Mouse (Mus musculus) urinary bladder, postnatal 36 days (tissue): Measurements from ENCODE around the gene Smyd2.

ENCODE experiments used
- DNase-seq, 2 experiments: peaks; one replicate each; pipeline ENCODE4 v3.0.0; 2022; ENCODE audit warnings: low spot score in 2 of 2, mixed read lengths in 1 of 2

Smyd2 gene

DNA sequence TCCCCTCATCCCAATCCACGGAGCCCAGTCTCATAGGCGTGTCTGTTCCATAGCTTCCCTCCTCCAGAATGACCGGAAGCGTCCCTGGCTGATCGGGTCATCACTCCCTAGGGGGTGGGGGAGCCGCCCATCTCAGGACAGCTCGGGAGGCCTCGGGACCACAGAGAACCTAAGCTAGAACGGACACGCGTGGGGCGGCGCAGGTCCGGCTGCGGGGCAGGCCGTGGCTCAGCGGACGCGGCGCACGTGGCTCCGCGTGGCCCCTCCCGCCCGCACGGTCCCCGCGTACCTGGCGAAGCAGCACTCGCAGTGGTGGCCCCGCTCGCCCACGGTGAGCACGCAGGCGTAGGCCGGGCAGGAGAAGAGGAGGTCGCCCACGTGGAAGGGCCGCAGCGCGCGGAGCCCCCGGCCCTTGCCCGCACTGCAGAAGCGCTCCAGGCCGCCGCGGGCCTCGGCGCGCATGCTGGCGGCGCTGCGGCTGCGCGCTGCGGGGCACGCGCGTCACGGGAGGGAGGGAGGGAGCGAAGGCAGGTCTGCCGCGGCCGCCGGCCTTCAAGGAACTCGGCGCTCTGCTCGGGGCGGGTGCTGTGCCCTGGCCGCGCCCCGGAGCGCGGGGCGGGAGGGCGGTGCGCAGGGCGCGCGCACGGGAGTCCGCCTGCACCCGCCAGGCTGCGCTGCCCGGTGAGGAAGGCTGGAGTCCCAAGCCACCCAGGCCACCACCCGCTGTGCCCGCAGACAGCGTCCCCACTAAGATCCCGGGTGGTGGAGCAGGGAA lies at the start of gene Smyd2:
Gene Smyd2 (minus strand): TSS at position 546 of the 775 bp plus-strand sequence.
- DNase-seq = peak; percentile 60 to 76

- DNase-seq = no peak
These were observed 48.2 kb upstream of the Smyd2 start for GRCm38 (mm10) chr1:189970381-189970780.

- no peak for DNase-seq
These were observed 45.9 kb upstream of the Smyd2 start for GRCm38 (mm10) chr1:189968027-189968426.

- DNase-seq = no peak
These were observed 38.3 kb upstream of the Smyd2 start for GRCm38 (mm10) chr1:189960481-189960880.

GRCm38 (mm10) chr1:189959802-189960201 lies 37.6 kb upstream of the Smyd2 start:
- no peak for DNase-seq

DNA sequence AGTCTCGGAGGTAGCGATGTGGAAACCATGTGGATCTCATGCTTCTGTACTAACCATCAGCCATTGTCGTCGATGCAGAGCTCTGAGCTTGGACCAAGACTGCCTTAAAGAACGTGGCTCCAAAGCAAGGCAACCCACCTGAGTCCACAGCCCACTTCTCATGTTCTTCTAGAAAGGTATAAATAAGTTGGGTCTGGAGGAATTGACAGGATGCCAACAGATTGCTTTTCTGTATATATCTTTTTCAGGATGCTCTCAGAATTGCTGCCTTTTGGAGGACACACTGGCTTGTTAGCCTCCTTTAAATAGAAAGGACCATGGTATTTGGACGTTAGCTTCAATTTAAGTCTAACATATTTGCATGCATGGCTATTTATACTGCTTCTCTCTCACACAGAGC lies 29.7 kb upstream of the Smyd2 start:
- DNase-seq = no peak

- no peak for DNase-seq
These were observed 25.2 kb upstream of the Smyd2 start for GRCm38 (mm10) chr1:189947411-189947810.

DNA sequence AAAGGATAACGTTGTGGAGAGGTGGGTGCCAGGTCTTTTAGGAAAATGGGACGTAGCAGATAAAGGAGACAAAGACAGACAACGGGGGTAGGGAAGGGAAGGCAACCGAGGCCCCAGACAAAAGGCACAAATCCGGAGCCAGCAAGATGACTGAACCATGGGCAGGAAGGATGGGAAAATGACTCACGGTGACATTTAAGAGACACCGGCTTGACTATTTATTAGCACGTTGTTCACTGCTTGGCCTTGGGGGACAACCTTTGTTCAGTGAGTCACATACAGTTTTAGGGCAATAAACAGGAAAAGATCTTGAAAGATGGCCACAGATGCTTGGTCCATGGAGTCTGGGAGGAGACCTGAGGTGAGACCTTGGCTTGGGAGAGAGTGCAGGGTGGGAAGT lies 24.0 kb upstream of the Smyd2 start:
- DNase-seq = no peak

DNA sequence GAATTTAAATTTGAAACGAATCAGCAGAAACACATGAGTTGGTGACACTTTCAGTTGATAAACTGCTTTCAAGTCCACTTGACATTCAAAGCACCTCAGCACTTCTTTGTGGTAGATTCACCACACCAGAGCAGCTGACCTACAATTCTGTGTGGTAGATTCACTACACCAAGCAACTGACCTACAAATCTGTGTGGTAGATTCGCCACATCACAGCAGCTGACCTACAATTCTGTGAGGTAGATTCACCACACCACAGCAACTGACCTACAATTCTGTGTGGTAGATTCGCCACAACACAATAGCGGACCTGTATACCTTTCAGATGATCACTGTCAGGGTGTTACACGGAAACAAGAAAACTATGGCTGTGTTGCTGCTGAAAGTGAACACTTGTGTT lies 19.6 kb upstream of the Smyd2 start:
- DNase-seq = no peak

DNA sequence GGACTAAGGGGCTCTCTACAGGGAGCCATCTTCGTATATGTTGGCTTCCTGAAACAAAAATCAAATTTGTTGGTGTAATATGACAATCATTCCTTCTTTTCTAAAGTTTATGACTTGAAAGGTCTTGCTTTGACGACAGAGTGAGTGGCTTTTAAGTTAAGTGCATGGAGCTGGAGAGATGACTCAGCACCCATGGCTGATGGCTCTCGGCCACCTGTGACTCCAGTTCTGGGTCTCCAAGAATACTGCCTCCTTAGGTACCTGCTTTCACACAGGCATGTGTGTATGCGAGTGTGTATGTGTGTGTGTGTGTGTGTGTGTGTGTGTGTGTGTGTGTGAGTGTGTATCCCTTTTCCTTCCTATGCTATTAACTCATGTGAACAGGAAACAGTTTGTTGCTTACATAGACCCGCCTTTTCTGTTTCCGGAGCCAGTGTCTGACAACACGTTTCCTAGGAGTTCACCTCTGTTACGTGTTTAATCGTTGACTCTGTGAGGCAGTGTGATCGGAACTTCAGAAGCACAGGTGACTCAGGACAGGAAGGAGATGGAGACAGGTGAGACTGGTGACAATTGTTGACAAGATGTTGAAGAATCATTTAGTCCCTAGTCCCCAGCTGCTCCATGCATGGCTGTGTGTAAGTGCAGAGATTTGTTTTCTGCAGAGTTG lies 14.4 kb upstream of the Smyd2 start:
- DNase-seq = no peak

GRCm38 (mm10) chr1:189933480-189934202 lies 11.5 kb upstream of the Smyd2 start:
- no peak for DNase-seq

DNA sequence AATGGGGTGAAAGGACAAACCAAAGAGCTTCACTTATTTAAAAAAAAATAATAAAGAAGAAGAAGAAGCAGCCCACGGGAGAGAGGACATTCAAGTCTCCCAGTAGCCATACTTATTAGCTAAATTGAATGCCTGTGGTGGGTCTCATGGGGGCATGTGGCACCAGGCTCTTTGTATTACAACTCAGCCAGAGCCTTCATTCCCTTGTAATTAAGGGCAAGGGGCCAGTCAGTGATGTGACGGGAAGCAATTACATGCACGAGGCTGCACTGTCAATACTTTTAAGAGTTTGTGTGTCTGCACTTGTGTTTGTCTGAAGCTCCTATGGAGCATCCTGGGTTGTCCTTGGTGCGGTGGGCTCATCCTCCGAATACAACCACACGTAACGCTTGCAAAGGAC lies 10.8 kb upstream of the Smyd2 start:
- no peak for DNase-seq

DNA sequence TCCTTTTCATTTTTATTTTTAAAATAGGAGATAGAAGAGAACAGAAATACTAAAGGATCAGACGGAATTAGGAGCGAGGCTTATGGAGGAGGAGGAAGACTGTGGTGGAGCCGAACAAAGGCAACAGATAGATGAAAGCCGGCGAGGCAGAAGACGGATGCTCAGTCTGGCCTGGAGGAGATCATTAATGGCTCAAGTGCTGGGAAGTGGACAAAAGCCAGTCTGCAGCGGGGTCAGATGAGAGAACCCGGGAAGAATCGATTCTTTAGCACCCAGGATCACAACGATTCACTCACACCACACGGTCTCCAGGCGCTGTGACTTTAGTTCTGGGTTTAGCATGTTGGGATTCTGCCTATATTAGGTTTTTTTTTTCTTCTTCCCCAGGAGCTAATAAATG lies 10.0 kb upstream of the Smyd2 start:
- no peak for DNase-seq

DNA sequence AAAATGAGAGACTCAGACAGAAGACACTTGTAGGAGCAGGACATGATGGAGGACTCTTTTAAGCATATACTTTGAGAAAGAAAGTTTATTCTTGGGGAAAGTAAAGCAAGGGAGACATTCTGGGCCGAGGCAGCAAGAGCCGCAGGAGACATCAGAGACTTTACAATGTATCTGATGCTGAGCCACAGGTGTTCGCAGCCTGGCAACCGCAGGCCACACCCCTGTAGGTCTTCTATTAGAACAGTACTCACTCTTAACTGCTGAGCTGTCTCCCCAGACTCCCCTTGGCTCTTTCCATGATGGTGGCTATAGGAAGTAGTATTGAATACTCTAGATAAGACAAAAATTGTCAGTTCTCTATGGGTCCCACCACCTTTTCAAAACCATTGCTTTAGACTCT lies 7.7 kb upstream of the Smyd2 start:
- no peak for DNase-seq

DNA sequence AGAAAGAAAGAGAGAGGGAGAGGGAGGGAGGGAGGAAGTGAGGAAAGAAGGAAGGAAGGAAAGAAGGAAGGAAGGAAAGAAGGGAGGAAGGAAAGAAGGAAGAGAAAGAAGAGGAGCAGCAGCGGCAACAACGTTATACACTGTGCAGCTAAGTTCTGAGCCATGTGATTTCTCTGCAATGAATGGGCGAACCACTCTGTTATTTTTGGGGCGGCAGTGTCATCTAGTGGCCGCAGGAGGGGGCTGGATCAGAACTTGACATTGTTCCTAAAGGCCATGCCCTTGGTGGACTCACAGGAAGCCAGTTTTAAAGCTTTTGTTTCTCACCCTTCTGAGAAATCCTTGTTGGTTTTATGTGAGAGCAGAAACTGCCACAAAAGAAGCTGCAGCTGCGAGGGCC lies 5.5 kb upstream of the Smyd2 start:
- peak; percentile 32 to 63 for DNase-seq

- DNase-seq = no peak
These were observed 4.1 kb upstream of the Smyd2 start for GRCm38 (mm10) chr1:189926279-189926678.

- no peak for DNase-seq
These were observed 1.9 kb upstream of the Smyd2 start for GRCm38 (mm10) chr1:189923871-189924568.

DNA sequence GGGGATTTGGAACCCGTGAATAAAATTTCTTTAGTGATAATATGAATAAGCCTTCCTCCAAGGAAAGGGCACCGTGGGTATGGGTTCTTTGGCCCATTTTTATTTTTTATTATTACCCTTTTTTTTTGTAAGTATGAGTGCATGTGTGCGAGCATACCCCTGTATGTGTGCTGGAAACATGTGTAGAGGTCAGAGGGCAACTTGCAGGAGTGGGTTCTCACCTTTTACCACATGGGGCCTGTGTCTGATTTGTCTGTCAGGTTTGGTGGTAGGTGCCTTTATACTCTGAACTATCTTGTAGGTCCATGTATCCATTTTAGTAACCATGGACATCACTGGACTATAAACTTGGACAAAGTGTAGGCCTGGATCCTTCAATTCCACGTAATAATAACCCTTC lies 994 bp upstream of the Smyd2 start:
- no peak for DNase-seq

GRCm38 (mm10) chr1:189922721-189923120 lies 558 bp upstream of the Smyd2 start:
- no peak for DNase-seq

DNA sequence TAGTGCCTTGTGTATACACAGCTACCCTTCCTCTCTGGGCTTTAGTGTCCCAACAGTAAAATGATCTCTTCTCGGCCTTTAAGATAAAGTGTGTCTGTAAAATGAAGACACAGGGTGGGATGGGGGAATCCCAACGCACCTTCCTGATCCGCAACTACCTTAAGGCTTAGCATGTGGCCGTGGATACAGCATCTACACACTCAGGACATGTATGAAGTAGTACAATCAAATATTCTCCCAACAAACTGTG lies 670 bp downstream of the Smyd2 start:
- DNase-seq = no peak

DNA sequence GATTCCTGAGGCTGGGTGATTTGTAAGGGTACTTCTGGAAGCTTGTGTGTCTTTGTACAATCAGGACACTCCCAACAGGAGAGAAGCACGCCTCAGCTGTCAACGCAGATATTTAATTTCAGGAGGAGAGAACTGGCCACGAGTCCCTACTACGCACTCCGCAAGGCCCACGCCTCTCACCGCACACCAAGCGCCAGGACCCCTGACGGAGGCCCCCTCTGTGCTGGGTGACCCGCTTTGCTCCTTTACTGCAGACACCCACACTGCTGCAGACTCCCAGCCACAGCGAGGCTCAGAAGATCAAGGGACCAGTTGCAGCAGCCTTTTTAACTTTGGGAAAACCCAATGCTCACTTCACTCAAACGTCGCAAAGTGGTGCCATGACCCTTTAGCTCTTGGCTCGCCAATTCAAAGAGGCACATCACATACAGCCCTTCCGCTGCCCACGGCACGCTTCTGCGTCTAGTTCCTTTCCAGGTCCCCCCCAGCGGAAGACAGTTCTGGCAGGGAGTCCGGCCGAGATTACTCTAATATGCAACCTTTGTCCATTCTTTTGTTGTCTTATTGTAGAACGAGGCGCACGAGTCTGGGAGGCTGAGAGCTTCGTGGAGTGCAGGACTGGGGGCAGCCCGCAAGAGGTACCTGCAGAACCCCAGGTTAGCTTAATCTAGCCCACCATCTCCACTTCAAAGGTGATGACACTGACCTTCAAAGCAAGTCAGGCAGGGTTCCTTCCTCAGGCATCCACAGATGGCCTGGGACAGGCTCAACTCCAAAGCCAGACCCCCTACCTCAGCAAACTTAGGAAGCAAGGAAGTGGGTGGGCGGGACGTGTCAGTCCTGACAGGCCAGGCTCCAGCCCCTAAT lies 1.2 kb downstream of the Smyd2 start:
- no peak for DNase-seq

DNA sequence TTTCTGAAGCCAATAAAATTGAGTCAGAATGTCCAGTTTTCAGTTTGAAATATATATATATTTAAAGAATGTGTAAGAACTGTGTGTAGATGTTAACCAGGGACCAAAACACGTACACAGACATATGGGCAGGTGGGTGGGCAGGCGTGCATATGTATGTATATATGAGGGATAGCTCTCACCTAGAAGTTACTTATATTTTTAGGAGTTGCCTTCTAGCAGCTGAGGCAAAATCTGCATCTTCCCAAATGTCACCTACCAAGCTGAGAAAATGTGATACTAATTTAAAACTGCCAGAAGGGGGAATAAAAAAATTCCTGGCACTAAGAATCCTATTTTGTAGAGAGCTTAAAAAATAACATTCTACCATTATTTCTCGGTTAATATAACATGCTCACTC lies 2.4 kb downstream of the Smyd2 start:
- no peak for DNase-seq
